In the genomic region with DNA sequence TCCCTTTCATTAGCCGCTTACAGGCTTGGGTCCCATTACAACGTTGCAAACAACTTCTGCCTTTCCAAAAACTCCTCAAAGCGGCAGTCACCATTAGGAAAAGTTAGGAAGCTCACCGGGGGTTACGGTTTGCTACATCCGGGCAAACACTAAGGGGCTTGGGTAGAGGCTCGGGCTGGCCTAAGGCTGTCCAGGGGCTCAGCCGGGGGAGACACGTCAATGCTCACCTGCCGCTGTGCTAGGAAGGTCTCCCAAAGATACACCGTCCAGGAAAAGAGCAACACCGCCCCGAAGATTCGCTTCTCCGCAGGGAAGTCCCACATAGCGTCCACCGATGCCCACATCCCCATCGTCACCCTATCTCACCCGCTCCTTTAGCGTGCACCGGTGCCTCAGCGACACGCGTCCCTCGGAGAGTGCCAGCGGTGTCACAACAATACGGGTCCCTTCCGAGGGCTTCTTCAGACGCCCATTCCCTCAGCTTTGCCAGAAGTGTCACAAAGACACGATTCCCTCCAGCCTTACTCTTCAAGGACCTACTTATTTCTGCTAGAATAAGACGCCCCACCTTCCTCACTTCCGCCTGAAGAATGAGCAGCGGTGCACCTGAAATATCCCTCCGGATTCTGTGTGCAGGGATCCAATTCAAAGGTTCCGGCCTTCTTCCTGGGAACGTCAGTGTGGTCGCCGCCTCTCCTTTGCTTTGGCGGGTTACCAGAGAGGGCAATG, we compare ENCODE assay signal across 8 mouse cellular contexts. TPM values are rescaled to one million over a fixed set of nuclear protein-coding genes. Genes with fewer than 3 reads are reported as not detected.
A peak's percentile ranks its signal among the peaks of the same experiment; 100 is the strongest.
DNase-seq lines count a peak whose midpoint lies in the region; ATAC-seq and TF ChIP-seq lines count a peak whose summit lies in the region.

TSS of gene Zmpste24 (minus strand) at position 592 of the 729 bp plus-strand sequence.

- peak; percentile 96 for ATAC-seq in forebrain, embryonic 16.5 days
- peak; percentile 93 for ATAC-seq in lung, embryonic 14.5 days (ENCODE audit: insufficient read depth)

- intact Hi-C loops in heart, postnatal 36 days (cut with DNase I), result loop anchor here (5.0 kb wide), 2 partner anchors 119 to 134 kb away; partner anchors contain the start of gene Rlf

- H3K4me2 ChIP-seq in forebrain, embryonic 16.5 days (ENCODE audit: low read length), result peak within 1 kb of the TSS; percentile 67
- peak within 1 kb of the TSS; percentile 74 for H3K4me2 ChIP-seq in lung, embryonic 14.5 days

- DNase-seq in ES-E14 (ENCODE audit: low read depth, low spot score), result peak; percentile 93
- DNase-seq in cerebellum, adult 11-12 months, result peak; percentile 83
- DNase-seq in heart, postnatal 36 days, result peak; percentile 79 to 83
- peak; percentile 84 to 88 for DNase-seq in layer of hippocampus, adult 2 months (ENCODE audit: low spot score in 2 of 2)
- peak; percentile 96 for DNase-seq in lung, embryonic 14.5 days
- DNase-seq in thymus, adult 2 months, result peak; percentile 85

- peak within 1 kb of the TSS; percentile 70 to 85 for H3K4me3 ChIP-seq in ES-E14 (ENCODE audit: insufficient read depth in 1 of 2, low read depth in 1 of 2, low read length in 2 of 2, poor library complexity in 1 of 2, severe bottlenecking in 1 of 2)
- H3K4me3 ChIP-seq in forebrain, embryonic 16.5 days (replicated peaks; ENCODE audit: low read length), result peak within 1 kb of the TSS; percentile 86
- H3K4me3 ChIP-seq in layer of hippocampus, adult 2 months, result peak within 1 kb of the TSS; percentile 63
- H3K4me3 ChIP-seq in lung, embryonic 14.5 days (ENCODE audit: low read depth, low read length), result peak within 1 kb of the TSS; percentile 79
- H3K4me3 ChIP-seq in olfactory bulb, adult 2 months (ENCODE audit: insufficient read depth, low read depth, low read length), result peak within 1 kb of the TSS; percentile 92
- H3K4me3 ChIP-seq in thymus, adult 2 months (ENCODE audit: control insufficient read depth, insufficient read depth, low read length), result peak within 1 kb of the TSS; percentile 100

- H3K36me3 ChIP-seq in ES-E14 (ENCODE audit: control insufficient read depth, insufficient read depth, low read length, poor library complexity, severe bottlenecking), result peaks cover 19% of the 10 kb centered on the region
- peaks cover 11% of the 10 kb centered on the region for H3K36me3 ChIP-seq in forebrain, embryonic 16.5 days (ENCODE audit: control insufficient read depth, insufficient read depth)
- H3K36me3 ChIP-seq in lung, embryonic 14.5 days (ENCODE audit: insufficient read depth), result peaks cover 22% of the 10 kb centered on the region
- H3K36me3 ChIP-seq in thymus, adult 2 months (ENCODE audit: control insufficient read depth, insufficient read depth, low read length), result peaks cover 18% of the 10 kb centered on the region

- no peaks in the 10 kb centered on the region for H3K9me3 ChIP-seq in ES-E14 (ENCODE audit: control insufficient read depth, insufficient read depth, low read depth, low read length)
- H3K9me3 ChIP-seq in forebrain, embryonic 16.5 days (ENCODE audit: control insufficient read depth, low read length), result no peaks in the 10 kb centered on the region
- no peaks in the 10 kb centered on the region for H3K9me3 ChIP-seq in lung, embryonic 14.5 days (ENCODE audit: low read depth, low read length)

- H3K4me1 ChIP-seq in ES-E14 (ENCODE audit: control insufficient read depth in 2 of 2, insufficient read depth in 2 of 2, low read length in 2 of 2, poor library complexity in 1 of 2), result peaks cover 0 to 3% of the 10 kb centered on the region in 2 experiments; a peak in 3 of 4 replicates
- H3K4me1 ChIP-seq in forebrain, embryonic 16.5 days (replicated peaks; ENCODE audit: control insufficient read depth, insufficient read depth, low read length), result peaks cover 13% of the 10 kb centered on the region
- H3K4me1 ChIP-seq in lung, embryonic 14.5 days (ENCODE audit: insufficient read depth), result peaks cover 5% of the 10 kb centered on the region; the same call in 1 of the 2 replicates
- H3K4me1 ChIP-seq in olfactory bulb, adult 2 months (ENCODE audit: control insufficient read depth, insufficient read depth, low read length), result peaks cover 2% of the 10 kb centered on the region; the same call in 1 of the 2 replicates
- peaks cover 4% of the 10 kb centered on the region; the same call in 1 of the 2 replicates for H3K4me1 ChIP-seq in thymus, adult 2 months (replicated peaks; ENCODE audit: control insufficient read depth, insufficient read depth, low read length)

- in situ Hi-C loops in ES-E14 (cut with MboI; ENCODE audit: low sequenced_read_pairs in 2 of 2, unreplicated experiment in 2 of 2), result no loop called here

- peak within 1 kb of the TSS; percentile 81 for H3K9ac ChIP-seq in ES-E14 (ENCODE audit: insufficient read depth, low read depth, low read length, poor library complexity, severe bottlenecking)
- H3K9ac ChIP-seq in forebrain, embryonic 16.5 days (replicated peaks; ENCODE audit: low read depth, low read length), result peak within 1 kb of the TSS; percentile 76
- peak within 1 kb of the TSS; percentile 78 for H3K9ac ChIP-seq in lung, embryonic 14.5 days

- no peak within 1 kb of the TSS; the same call in 1 of the 2 replicates for H3K27ac ChIP-seq in ES-E14 (ENCODE audit: insufficient read depth, low read depth, low read length, poor library complexity, severe bottlenecking)
- H3K27ac ChIP-seq in forebrain, embryonic 16.5 days (ENCODE audit: low read length), result peak within 1 kb of the TSS; percentile 62
- peak within 1 kb of the TSS; percentile 85 for H3K27ac ChIP-seq in layer of hippocampus, adult 2 months
- H3K27ac ChIP-seq in lung, embryonic 14.5 days (ENCODE audit: low read depth), result no peak within 1 kb of the TSS
- H3K27ac ChIP-seq in olfactory bulb, adult 2 months (ENCODE audit: insufficient read depth, low read depth, low read length), result no peak within 1 kb of the TSS
- H3K27ac ChIP-seq in thymus, adult 2 months (ENCODE audit: control insufficient read depth, insufficient read depth, low read length), result peak within 1 kb of the TSS; percentile 73; the same call in 1 of the 2 replicates

- under 1% methylated on average over 39 of the region's 39 CpGs for WGBS in forebrain, embryonic 16.5 days
- WGBS in lung, embryonic 14.5 days, result under 1% methylated on average over 39 of the region's 39 CpGs
- WGBS in olfactory bulb, adult 2 months, result under 1% methylated on average over 39 of the region's 39 CpGs
- WGBS in thymus, adult 2 months, result under 1% methylated on average over 39 of the region's 39 CpGs

- no peaks in the 10 kb centered on the region for H3K27me3 ChIP-seq in forebrain, embryonic 16.5 days (replicated peaks; ENCODE audit: control insufficient read depth, insufficient read depth, low read length)
- H3K27me3 ChIP-seq in lung, embryonic 14.5 days (ENCODE audit: insufficient read depth, low read length), result no peaks in the 10 kb centered on the region
- H3K27me3 ChIP-seq in thymus, adult 2 months (ENCODE audit: control insufficient read depth, insufficient read depth, low read length), result no peaks in the 10 kb centered on the region

- peak; percentile 32; the same call in 1 of the 2 replicates for TF ChIP-seq POLR2A in olfactory bulb, adult 2 months (IDR thresholded peaks at IDR 0.05; ENCODE audit: insufficient read depth, low read depth, low read length)
- TF ChIP-seq POLR2A in thymus, adult 2 months (IDR thresholded peaks at IDR 0.05; ENCODE audit: control insufficient read depth, extremely low read depth, insufficient read depth, low read length, poor library complexity), result peak; percentile 24; the same call in 1 of the 2 replicates

- no peak for TF ChIP-seq CTCF in layer of hippocampus, adult 2 months (conservative IDR thresholded peaks at IDR 0.05)
- TF ChIP-seq CTCF in lung, embryonic 14.5 days (IDR thresholded peaks at IDR 0.05; ENCODE audit: low read depth), result no peak
- no peak for TF ChIP-seq CTCF in olfactory bulb, adult 2 months (IDR thresholded peaks at IDR 0.05; ENCODE audit: insufficient read depth, low read depth, low read length)
- TF ChIP-seq CTCF in thymus, adult 2 months (IDR thresholded peaks at IDR 0.05; ENCODE audit: borderline replicate concordance, control insufficient read depth, extremely low read depth, insufficient read depth, low read length, poor library complexity), result no peak

TF ChIP-seq in ES-E14, 5 proteins besides CTCF, POLR2A, EP300 and RAD21:
- no peak for TF ChIP-seq ZNF384 (IDR thresholded peaks at IDR 0.05; ENCODE audit: low read depth, low read length)
- TF ChIP-seq ZC3H11A (IDR thresholded peaks at IDR 0.05; ENCODE audit: borderline replicate concordance, low read depth, low read length), result no peak
- no peak for TF ChIP-seq MAFK (IDR thresholded peaks at IDR 0.05; ENCODE audit: insufficient read depth, low read depth, low read length)
- peak; percentile 83 for TF ChIP-seq HCFC1 (IDR thresholded peaks at IDR 0.05; ENCODE audit: borderline replicate concordance, insufficient read depth, low read length)
- TF ChIP-seq CHD2 (IDR thresholded peaks at IDR 0.05; ENCODE audit: low read depth, low read length), result peak; percentile 40; the same call in 1 of the 2 replicates

RNA-seq across cellular contexts. Expression of gene Zmpste24, which starts in this region (rescaled TPM):
- total RNA-seq in ES-E14 (2012; rRNA removed), result 45.3 and 47.0 TPM in 2 replicates
- polyA plus RNA-seq in forebrain, embryonic 16.5 days (2015; fragmentation: Nextera tagmentation; extraction: Ambion mirVana), result 27.4 and 32.1 TPM in 2 replicates
- total RNA-seq in heart, postnatal 36 days (2021), result 10 to 100 TPM; 21.7 to 24.6 TPM
- 10 to 100 TPM; 22.3 to 23.0 TPM for total RNA-seq in layer of hippocampus, adult 2 months (2021)
- polyA plus RNA-seq in lung, embryonic 14.5 days (2014; fragmentation: Nextera tagmentation; extraction: Ambion mirVana), result 27.1 and 29.2 TPM in 2 replicates
- not detected in 2 replicates for polyA plus RNA-seq in olfactory bulb, adult 2 months (2012; ENCODE audit: insufficient read depth, insufficient read length, low replicate concordance, missing spikeins)
- 22.0 and 26.4 TPM in 2 replicates for polyA plus RNA-seq in thymus, adult 2 months (2012; rRNA removed)

Comparison
In these comparisons a context has a peak if more than half of its experiments do, and no peak if none do; other contexts are left out.
1. RNA of gene Zmpste24 (polyA plus RNA-seq): 27.4 to 32.1 TPM in forebrain, embryonic 16.5 days, 27.1 to 29.2 TPM in lung, embryonic 14.5 days and 22.0 to 26.4 TPM in thymus, adult 2 months; not detected in olfactory bulb, adult 2 months; every median in the first group is over 10 times any median in the second.
2. H3K27ac ChIP-seq: peak in forebrain, embryonic 16.5 days (single experiment), layer of hippocampus, adult 2 months (single experiment) and thymus, adult 2 months (single experiment); none in ES-E14 (single experiment), lung, embryonic 14.5 days (single experiment) and olfactory bulb, adult 2 months (single experiment).
3. Peak in every context shown above with its lines, with median percentiles within 50 percentile points of each other: DNase-seq, H3K4me3 ChIP-seq and H3K9ac ChIP-seq.